Mouse (Mus musculus) gastrocnemius, adult 18-20 months (tissue): ENCODE measurements around the gene Nap1l1. TPM values are rescaled to one million over a fixed set of nuclear protein-coding genes. Genes with fewer than 3 reads are reported as not detected.
A peak's percentile ranks its signal among the peaks of the same experiment; 100 is the strongest.
"Not testable (repeated sequence)": the region's sequence is repeated elsewhere in the genome, so short reads cannot be mapped to it uniquely, and the experiment has no call there.

Experiments used
- DNase-seq: peaks from one replicate; pipeline ENCODE4 v3.0.0; 2021; ENCODE audit warnings: low spot score
- long read RNA-seq, 2 experiments: library from polyadenylated mRNA; stranded (forward); transcript quantifications; one replicate each; pipeline ENCODE4 v2.0.0; 2021
- total RNA-seq, 2 experiments: library from RNA; stranded (reverse); gene quantifications; 2 replicates each; pipeline ENCODE4 v1.2.3; 2021

Gene Nap1l1
- total RNA-seq: 10 to 100 TPM; 63.4 to 69.3 TPM
- long read RNA-seq, experiment 1, transcript Nap1l1-201 (16 exons, 1,486 nt): minor isoform, 8 of 74 reads
- long read RNA-seq, experiment 1, transcript Nap1l1-202 (15 exons, 1,350 nt): major isoform, 27 of 74 reads
- long read RNA-seq, experiment 1, partial matches to known transcripts: 6 of 74 reads
- long read RNA-seq, experiment 1, other reads (novel, unspliced or antisense): 28 of 74 reads
- long read RNA-seq, experiment 2, transcript Nap1l1-202 (15 exons, 1,350 nt): major isoform, 18 of 69 reads
- long read RNA-seq, experiment 2, transcript Nap1l1-201 (16 exons, 1,486 nt): minor isoform, 8 of 69 reads
- long read RNA-seq, experiment 2, partial matches to known transcripts: 9 of 69 reads
- long read RNA-seq, experiment 2, other reads (novel, unspliced or antisense): 29 of 69 reads

- DNase-seq: peak; percentile 97
These were observed at the start of gene Nap1l1 for GRCm38 (mm10) chr10:111472686-111473510. TSS of gene Nap1l1 (plus strand) at chr10:111473223.

GRCm38 (mm10) chr10:111426491-111426890, 46.5 kb upstream of the Nap1l1 start:
- DNase-seq: no peak

GRCm38 (mm10) chr10:111433502-111433901, 39.5 kb upstream of the Nap1l1 start:
- no peak for DNase-seq

- DNase-seq: no peak
These were observed 32.0 kb upstream of the Nap1l1 start for GRCm38 (mm10) chr10:111441034-111441440.

- DNase-seq: no peak
These were observed 28.8 kb upstream of the Nap1l1 start for GRCm38 (mm10) chr10:111444199-111444598.

GRCm38 (mm10) chr10:111445939-111446671, 26.9 kb upstream of the Nap1l1 start:
- no peak for DNase-seq

- DNase-seq: not testable (repeated sequence)
These were observed 26.4 kb upstream of the Nap1l1 start for GRCm38 (mm10) chr10:111446672-111447008.

- DNase-seq: not testable (repeated sequence)
These were observed 23.4 kb upstream of the Nap1l1 start for GRCm38 (mm10) chr10:111449662-111450061.

GRCm38 (mm10) chr10:111451683-111452322, 21.2 kb upstream of the Nap1l1 start:
- no peak for DNase-seq

- no peak for DNase-seq
These were observed 20.6 kb upstream of the Nap1l1 start for GRCm38 (mm10) chr10:111452426-111452825.

- DNase-seq: no peak
These were observed 18.2 kb upstream of the Nap1l1 start for GRCm38 (mm10) chr10:111454698-111455308.

- no peak for DNase-seq
These were observed 14.9 kb upstream of the Nap1l1 start for GRCm38 (mm10) chr10:111458088-111458487.

- DNase-seq: no peak
These were observed 14.0 kb upstream of the Nap1l1 start for GRCm38 (mm10) chr10:111459040-111459439.

- no peak for DNase-seq
These were observed 13.1 kb upstream of the Nap1l1 start for GRCm38 (mm10) chr10:111459874-111460273.

GRCm38 (mm10) chr10:111460381-111460780, 12.6 kb upstream of the Nap1l1 start:
- DNase-seq: no peak

- DNase-seq: no peak
These were observed 8.2 kb upstream of the Nap1l1 start for GRCm38 (mm10) chr10:111464833-111465232.

- no peak for DNase-seq
These were observed 7.6 kb upstream of the Nap1l1 start for GRCm38 (mm10) chr10:111465409-111465808.

- DNase-seq: no peak
These were observed 1.9 kb upstream of the Nap1l1 start for GRCm38 (mm10) chr10:111471166-111471565.

GRCm38 (mm10) chr10:111473511-111474371, 718 bp downstream of the Nap1l1 start:
- DNase-seq: peak; percentile 10

GRCm38 (mm10) chr10:111476301-111476700, 3.3 kb downstream of the Nap1l1 start:
- no peak for DNase-seq
